Mouse (Mus musculus) v-Abl transformed pro-B cells (cell line): ENCODE data around the gene Grid2.

Experiments used
- in situ Hi-C, 2 experiments: fragments of 400-800 bp; cut with MboI; formaldehyde crosslinking; loops; one replicate each; pipeline ENCODE4 v1.15.1; 2025; ENCODE audit not compliant: unreplicated experiment in 2 of 2

Gene Grid2

GRCm38 (mm10) chr6:64727751-64728403 is 1472.2 kb downstream of the Grid2 start:
- in situ Hi-C loops, result no loop called here

GRCm38 (mm10) chr6:64728499-64729198 is 1473.0 kb downstream of the Grid2 start, which contains the start of gene Atoh1:
TSS of gene Atoh1 (plus strand) at chr6:64729125.
- in situ Hi-C loops, result no loop called here

- in situ Hi-C loops, result no loop called here
Observed at GRCm38 (mm10) chr6:64729231-64730011, 1473.7 kb downstream of the Grid2 start.

- in situ Hi-C loops, result no loop called here
Observed at GRCm38 (mm10) chr6:64730030-64730429, 1474.4 kb downstream of the Grid2 start.

GRCm38 (mm10) chr6:64730506-64731020 is 1474.9 kb downstream of the Grid2 start:
- in situ Hi-C loops, result no loop called here

GRCm38 (mm10) chr6:64731126-64731525 is 1475.5 kb downstream of the Grid2 start:
- in situ Hi-C loops, result no loop called here

GRCm38 (mm10) chr6:64731621-64732320 is 1476.1 kb downstream of the Grid2 start:
- in situ Hi-C loops, result no loop called here

GRCm38 (mm10) chr6:64733311-64733710 is 1477.6 kb downstream of the Grid2 start:
- in situ Hi-C loops, result no loop called here

- in situ Hi-C loops, result no loop called here
Observed at GRCm38 (mm10) chr6:64734441-64735320, 1479.0 kb downstream of the Grid2 start.

- in situ Hi-C loops, result no loop called here
Observed at GRCm38 (mm10) chr6:64736317-64736716, 1480.6 kb downstream of the Grid2 start.

- in situ Hi-C loops, result no loop called here
Observed at GRCm38 (mm10) chr6:64742915-64743489, 1487.3 kb downstream of the Grid2 start.
